Mouse (Mus musculus) CH12.LX (cell line): Measurements from ENCODE around the gene Cryzl1. TPM values are rescaled to one million over a fixed set of nuclear protein-coding genes. Genes with fewer than 3 reads are reported as not detected.

Source experiments
- DNase-seq: peaks from one replicate; pipeline ENCODE4 v3.0.0-alpha.2; 2013; ENCODE audit errors: extremely low read depth
- H3K27ac ChIP-seq: 2 replicates; pipeline ENCODE4 v1.5.1; 2012; ENCODE audit warnings: low read depth, mild to moderate bottlenecking, control low read depth, moderate library complexity; ENCODE audit not compliant: insufficient read depth
- H3K27me3 ChIP-seq: replicated peaks from 2 replicates; pipeline ENCODE3; 2012; ENCODE audit warnings: inconsistent platforms
- H3K36me3 ChIP-seq, 2 experiments: replicated peaks in 1 of 2; 2 replicates each; pipeline versions ENCODE3 to v1.6.1; 2012; ENCODE audit warnings: inconsistent platforms in 1 of 2, low read length in 1 of 2, mild to moderate bottlenecking in 1 of 2, mixed read lengths in 1 of 2, moderate library complexity in 1 of 2; ENCODE audit not compliant: control insufficient read depth in 1 of 2, insufficient read depth in 1 of 2
- H3K4me1 ChIP-seq, 2 experiments: 2 replicates each; pipeline ENCODE4 v1.6.1; 2012; ENCODE audit warnings: inconsistent platforms in 1 of 2, moderate library complexity in 1 of 2; ENCODE audit not compliant: insufficient read depth in 2 of 2, control insufficient read depth in 1 of 2
- H3K4me2 ChIP-seq: 2 replicates; pipeline ENCODE4 v1.6.1; 2012; ENCODE audit warnings: low read depth, mild to moderate bottlenecking, control low read depth; ENCODE audit not compliant: poor library complexity, insufficient read depth, severe bottlenecking
- H3K4me3 ChIP-seq, 3 experiments: fragments of 150-350 bp in 1 of 3; sonication (generic) in 1 of 3; replicated peaks in 1 of 3; 2 replicates each; pipeline versions ENCODE3 to v1.5.1; 2011 to 2012; ENCODE audit warnings: low read depth in 2 of 3, low read length in 2 of 3, mild to moderate bottlenecking in 2 of 3, moderate library complexity in 2 of 3, control low read depth in 1 of 3, improper control_type of control experiment in 1 of 3, inconsistent platforms in 1 of 3, mixed read lengths in 1 of 3; ENCODE audit not compliant: poor library complexity in 1 of 3
- H3K79me2 ChIP-seq: replicated peaks from 2 replicates; pipeline ENCODE4 v1.6.1; 2012; ENCODE audit warnings: mild to moderate bottlenecking, moderate library complexity; ENCODE audit not compliant: control insufficient read depth, poor library complexity, insufficient read depth, severe bottlenecking; ENCODE audit errors: extremely low read depth
- H3K9ac ChIP-seq: 2 replicates; pipeline ENCODE4 v1.6.1; 2012; ENCODE audit warnings: low read depth, mild to moderate bottlenecking, control low read depth, moderate library complexity; ENCODE audit not compliant: insufficient read depth
- H3K9me3 ChIP-seq: replicated peaks from 2 replicates; pipeline ENCODE3; 2012; ENCODE audit warnings: low read length, inconsistent platforms, mixed read lengths
- CHD1 ChIP-seq: IDR thresholded peaks from 2 replicates; pipeline ENCODE4 v1.6.1; 2012; ENCODE audit warnings: low read depth, low read length, improper control_type of control experiment, inconsistent platforms
- CTCF ChIP-seq, 2 experiments: IDR thresholded peaks in 1 of 2; conservative IDR thresholded peaks in 1 of 2; 2 replicates each; pipeline ENCODE4 v1.5.1; 2011 to 2012; ENCODE audit warnings: low read depth in 2 of 2, low read length in 2 of 2, improper control_type of control experiment in 1 of 2, inconsistent platforms in 1 of 2, mild to moderate bottlenecking in 1 of 2, moderate library complexity in 1 of 2
- ELF1 ChIP-seq: IDR thresholded peaks from 2 replicates; pipeline ENCODE4 v1.6.1; 2014; ENCODE audit warnings: low read depth, mild to moderate bottlenecking, inconsistent platforms, low read length, improper control_type of control experiment
- EP300 ChIP-seq: IDR thresholded peaks from 2 replicates; pipeline ENCODE4 v1.6.1; 2011; ENCODE audit warnings: low read length, improper control_type of control experiment
- ETS1 ChIP-seq: conservative IDR thresholded peaks from 2 replicates; pipeline ENCODE4 v1.6.1; 2012; ENCODE audit warnings: low read depth, mild to moderate bottlenecking, inconsistent platforms, low read length, improper control_type of control experiment, moderate library complexity
- JUND ChIP-seq: conservative IDR thresholded peaks from 2 replicates; pipeline ENCODE4 v1.6.1; 2011; ENCODE audit warnings: low read depth, low read length, improper control_type of control experiment
- MAFK ChIP-seq: IDR thresholded peaks from 2 replicates; pipeline ENCODE4 v1.6.1; 2011; ENCODE audit warnings: low read length, improper control_type of control experiment; ENCODE audit not compliant: insufficient replicate concordance
- MAX ChIP-seq: IDR thresholded peaks from 2 replicates; pipeline ENCODE4 v1.6.1; 2011; ENCODE audit warnings: low read length, improper control_type of control experiment
- MAZ ChIP-seq: IDR thresholded peaks from 2 replicates; pipeline ENCODE4 v1.6.1; 2012; ENCODE audit warnings: low read depth, mild to moderate bottlenecking, inconsistent platforms, low read length, improper control_type of control experiment, moderate library complexity
- MXI1 ChIP-seq: IDR thresholded peaks from 2 replicates; pipeline ENCODE4 v1.6.1; 2011; ENCODE audit warnings: mild to moderate bottlenecking, low read depth, low read length, improper control_type of control experiment
- NELFE ChIP-seq: IDR thresholded peaks from 2 replicates; pipeline ENCODE4 v1.6.1; 2011; ENCODE audit warnings: low read depth, low read length, improper control_type of control experiment
- NRF1 ChIP-seq: IDR thresholded peaks from 2 replicates; pipeline ENCODE4 v1.6.1; 2014; ENCODE audit warnings: low read depth, mild to moderate bottlenecking, inconsistent platforms, low read length, improper control_type of control experiment, moderate library complexity
- PAX5 ChIP-seq: IDR thresholded peaks from 2 replicates; pipeline ENCODE4 v1.6.1; 2012; ENCODE audit warnings: low read length, inconsistent platforms, mixed read lengths
- SMC3 ChIP-seq: IDR thresholded peaks from 2 replicates; pipeline ENCODE4 v1.6.1; 2011; ENCODE audit warnings: low read depth, low read length, improper control_type of control experiment
- TBP ChIP-seq: conservative IDR thresholded peaks from 2 replicates; pipeline ENCODE4 v1.6.1; 2011; ENCODE audit warnings: low read depth, low read length, improper control_type of control experiment
- TCF12 ChIP-seq: IDR thresholded peaks from 2 replicates; pipeline ENCODE4 v1.6.1; 2014; ENCODE audit warnings: low read depth, mild to moderate bottlenecking, inconsistent platforms, low read length, improper control_type of control experiment
- UBTF ChIP-seq: IDR thresholded peaks from 2 replicates; pipeline ENCODE4 v1.6.1; 2012; ENCODE audit warnings: low read depth, mild to moderate bottlenecking, inconsistent platforms, low read length, improper control_type of control experiment, moderate library complexity
- ZC3H11A ChIP-seq: IDR thresholded peaks from 2 replicates; pipeline ENCODE4 v1.6.1; 2012; ENCODE audit warnings: low read depth, mild to moderate bottlenecking, inconsistent platforms, low read length, improper control_type of control experiment
- ZKSCAN1 ChIP-seq: IDR thresholded peaks from 2 replicates; pipeline ENCODE4 v1.6.1; 2012; ENCODE audit warnings: low read depth, inconsistent platforms, low read length, improper control_type of control experiment, borderline replicate concordance
- ZMIZ1 ChIP-seq: IDR thresholded peaks from 2 replicates; pipeline ENCODE4 v1.6.1; 2012; ENCODE audit warnings: low read depth, mild to moderate bottlenecking, inconsistent platforms, low read length, improper control_type of control experiment
- dilution Hi-C: fragments of 300-500 bp; cut with MboI; formaldehyde crosslinking; loops from 2 replicates; pipeline ENCODE4 v1.14.3; 2020; ENCODE audit warnings: low sequenced_read_pairs; ENCODE audit not compliant: extremely low pct_unique_long_range_greater_than_20kb, extremely low pct_ligation_motif_present
- in situ Hi-C: fragments of 300-500 bp; cut with MboI; formaldehyde crosslinking; loops from 3 replicates; pipeline ENCODE4 v1.14.3; 2019; ENCODE audit warnings: low sequenced_read_pairs, low pct_ligation_motif_present, low pct_unique_long_range_greater_than_20kb, mixed read lengths
- polyA plus RNA-seq: library from polyadenylated mRNA; unstranded; fragments of >175 nt; gene quantifications from 2 replicates; pipeline ENCODE4 v1.2.1, GENCODE M21; 2012; ENCODE audit warnings: low read depth; ENCODE audit not compliant: insufficient read length
- total RNA-seq, 2 experiments: library from RNA; depleted of rRNA; stranded (reverse); fragments of 300-350 nt in 1 of 2; fragments of >200 nt in 1 of 2; gene quantifications; 2 replicates each; pipeline ENCODE4 v1.2.3; 2012 to 2014

The Cryzl1 gene
- total and polyA plus RNA-seq, 3 experiments = 105 to 115 (median 111) TPM

GRCm38 (mm10) chr16:91765121-91765815 lies 36.5 kb upstream of the Cryzl1 start:
- Histone ChIP-seq H3K79me2 (peaks cover 8% of the 10 kb centered on the region), H3K4me2 (no peak overlapping the region), H3K27ac (no peak overlapping the region), H3K4me1 (peaks cover 0 to 27% of the 10 kb centered on the region in 2 experiments; a peak in 2 of 4 replicates), H3K36me3 (peaks cover 4 to 22% of the 10 kb centered on the region in 2 experiments), H3K9me3 (no peaks in the 10 kb centered on the region)
- DNase-seq = no peak
- dilution Hi-C loops = no loop called here
- TF ChIP-seq MXI1 (no peak), MAFK (no peak), EP300 (no peak), ETS1 (no peak), JUND (no peak), ELF1 (no peak), TBP (no peak), CHD1 (no peak)
- TF ChIP-seq, all 38 proteins: peak for 0
- H3K27me3 ChIP-seq = no peaks in the 10 kb centered on the region
- in situ Hi-C loops = no loop called here
- no peak overlapping the region for H3K4me3 ChIP-seq
- no peak overlapping the region for H3K9ac ChIP-seq

- no peaks in the 10 kb centered on the region for H3K27me3 ChIP-seq
- in situ Hi-C loops (no loop called here), dilution Hi-C loops (no loop called here)
These were observed 35.6 kb upstream of the Cryzl1 start for GRCm38 (mm10) chr16:91764414-91764813.

More at GRCm38 (mm10) chr16:91764414-91764813, 35.6 kb upstream of the Cryzl1 start:
- Histone ChIP-seq H3K27ac (no peak overlapping the region), H3K9ac (no peak overlapping the region), H3K79me2 (peaks cover 8% of the 10 kb centered on the region), H3K4me3 (no peak overlapping the region), H3K4me1 (peaks cover 0 to 27% of the 10 kb centered on the region in 2 experiments; a peak in 2 of 4 replicates), H3K9me3 (no peaks in the 10 kb centered on the region), H3K4me2 (no peak overlapping the region), H3K36me3 (peaks cover 4 to 22% of the 10 kb centered on the region in 2 experiments)
- no peak for DNase-seq
- no peak for TF ChIP-seq MAX
- no peak for TF ChIP-seq UBTF
- no peak for TF ChIP-seq ZKSCAN1
- no peak for TF ChIP-seq TBP
- no peak for TF ChIP-seq NRF1
- TF ChIP-seq MAZ = no peak
- no peak for TF ChIP-seq ZC3H11A
- no peak for TF ChIP-seq TCF12
- no peak for TF ChIP-seq EP300
- no peak for TF ChIP-seq SMC3
- no peak for TF ChIP-seq PAX5
- no peak for TF ChIP-seq ELF1
- TF ChIP-seq CTCF (conservative IDR thresholded peaks at IDR 0.05 in 1 of 2, IDR thresholded peaks at IDR 0.05 in 1 of 2; ENCODE audit: low read depth in 2 of 2, low read length in 2 of 2) = no peak
- TF ChIP-seq CHD1 = no peak
- TF ChIP-seq ETS1 = no peak
- no peak for TF ChIP-seq NELFE
- TF ChIP-seq JUND = no peak
- TF ChIP-seq ZMIZ1 = no peak
